Mouse (Mus musculus): ENCODE data around the gene Zfp706. TPM values are rescaled to one million over a fixed set of nuclear protein-coding genes. Genes with fewer than 3 reads are reported as not detected.

Gene Zfp706
- polyA plus RNA-seq, 1 experiment from 2014 or later: 415 TPM

DNA sequence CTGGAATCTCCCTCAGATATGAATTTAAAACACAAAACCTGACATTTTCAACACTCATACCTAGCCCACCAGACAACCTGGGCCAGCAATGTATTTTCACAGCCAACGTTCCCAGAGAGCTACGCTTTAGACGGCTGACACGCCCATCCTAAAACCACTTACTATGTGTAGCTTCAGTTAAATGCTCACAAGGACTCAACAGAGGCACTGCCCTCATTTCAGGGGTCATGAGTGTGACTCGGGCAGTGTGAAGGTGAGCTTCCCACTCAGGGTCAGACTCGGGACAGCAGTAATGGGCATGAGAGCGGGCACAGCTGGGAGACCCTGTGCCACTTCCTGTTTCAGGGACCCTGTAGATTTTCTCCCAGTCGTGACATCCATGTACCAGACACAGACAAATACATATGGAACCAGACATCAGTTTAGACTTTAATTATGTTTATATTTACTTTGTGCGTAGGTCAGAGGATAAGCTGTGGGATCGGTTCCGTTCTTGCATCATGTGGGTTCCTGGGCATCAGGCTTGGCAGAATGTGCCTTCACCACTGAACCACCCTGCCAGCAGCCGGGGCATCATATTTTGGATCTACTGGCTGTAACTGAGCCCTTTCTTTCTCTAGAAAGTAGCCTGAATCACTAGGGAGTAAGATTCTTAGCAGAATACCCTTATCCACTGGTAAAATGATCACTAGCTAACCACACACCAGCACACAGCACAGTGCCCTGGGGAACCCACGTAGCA, 19.4 kb downstream of the Zfp706 start:
- H3K27ac ChIP-seq (replicated peaks in 1 of 2; ENCODE audit: control insufficient read depth in 1 of 2, insufficient read depth in 1 of 2, low read depth in 2 of 2, low read length in 2 of 2): peak overlapping the region; percentile 96 to 98
- WGBS: 71% methylated on average over 13 of the region's 13 CpGs
- no peaks in the 10 kb centered on the region for H3K9me3 ChIP-seq (ENCODE audit: control insufficient read depth, low read length)
- H3K4me2 ChIP-seq (ENCODE audit: low read length): peak overlapping the region; percentile 58
- peaks cover 10% of the 10 kb centered on the region; the same call in 1 of the 2 replicates for H3K36me3 ChIP-seq (ENCODE audit: control insufficient read depth, insufficient read depth, low read length)
- no peaks in the 10 kb centered on the region for H3K27me3 ChIP-seq (ENCODE audit: control insufficient read depth, insufficient read depth, low read length)
- ATAC-seq (ENCODE audit: insufficient number of reproducible peaks, insufficient read depth, low FRiP score, low read depth): no peak
- peak overlapping the region; percentile 70 for H3K9ac ChIP-seq (ENCODE audit: low read length)
- peaks cover 36 to 69% of the 10 kb centered on the region in 2 experiments for H3K4me1 ChIP-seq (ENCODE audit: control insufficient read depth in 2 of 2, insufficient read depth in 2 of 2, low read length in 2 of 2)
- H3K4me3 ChIP-seq (ENCODE audit: control insufficient read depth in 1 of 2, insufficient read depth in 1 of 2, low read depth in 1 of 2, low read length in 2 of 2): no peak overlapping the region

DNA sequence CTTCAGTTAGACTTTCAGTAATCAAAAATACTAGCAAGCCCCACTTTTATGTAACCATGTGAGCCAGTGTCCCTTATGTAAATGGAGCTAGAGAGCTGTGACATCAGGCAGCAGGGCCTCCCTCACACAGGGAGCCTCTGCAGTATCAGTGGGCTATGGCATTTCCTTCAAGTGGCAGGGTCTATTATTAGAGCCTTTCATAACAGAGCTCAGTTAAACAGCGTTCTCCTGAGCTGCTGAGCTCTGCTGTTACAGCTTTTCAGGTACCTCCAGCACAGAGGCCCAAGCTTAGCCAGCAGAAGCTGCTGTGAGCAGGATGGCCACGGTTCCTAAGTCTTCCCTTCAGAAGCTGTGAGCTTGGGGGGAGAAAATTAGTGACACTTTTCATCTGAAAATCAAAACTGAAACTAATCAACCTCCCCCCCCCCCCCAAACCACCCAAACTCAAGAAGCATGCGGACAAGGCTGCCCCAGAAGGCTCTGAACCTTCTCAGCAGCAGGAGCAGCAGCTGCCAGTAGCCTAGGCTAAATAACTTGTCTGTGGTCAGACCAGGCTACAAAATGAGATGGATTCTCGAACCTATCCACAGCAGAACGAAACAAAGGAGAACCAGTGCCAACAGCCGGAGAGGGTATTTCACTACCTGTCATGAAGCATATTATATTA, 20.2 kb downstream of the Zfp706 start:
- H3K4me1 ChIP-seq (ENCODE audit: control insufficient read depth in 2 of 2, insufficient read depth in 2 of 2, low read length in 2 of 2): peaks cover 37 to 69% of the 10 kb centered on the region in 2 experiments
- WGBS: 26% methylated on average over 6 of the region's 6 CpGs
- H3K9ac ChIP-seq (ENCODE audit: low read length): peak overlapping the region; percentile 70
- H3K27ac ChIP-seq (replicated peaks in 1 of 2; ENCODE audit: control insufficient read depth in 1 of 2, insufficient read depth in 1 of 2, low read depth in 2 of 2, low read length in 2 of 2): peak overlapping the region; percentile 96 to 98
- peaks cover 3% of the 10 kb centered on the region; the same call in 1 of the 2 replicates for H3K36me3 ChIP-seq (ENCODE audit: control insufficient read depth, insufficient read depth, low read length)
- H3K4me2 ChIP-seq (ENCODE audit: low read length): peak overlapping the region; percentile 58
- 0 out of 4 replicates have a peak overlapping the region, but pooled peaks of 1 of the 2 experiments have one; percentile 2 for H3K4me3 ChIP-seq (ENCODE audit: control insufficient read depth in 1 of 2, insufficient read depth in 1 of 2, low read depth in 1 of 2, low read length in 2 of 2)
- no peaks in the 10 kb centered on the region for H3K9me3 ChIP-seq (ENCODE audit: control insufficient read depth, low read length)
- peak; percentile 73 for ATAC-seq (ENCODE audit: insufficient number of reproducible peaks, insufficient read depth, low FRiP score, low read depth)
- H3K27me3 ChIP-seq (ENCODE audit: control insufficient read depth, insufficient read depth, low read length): no peaks in the 10 kb centered on the region

DNA sequence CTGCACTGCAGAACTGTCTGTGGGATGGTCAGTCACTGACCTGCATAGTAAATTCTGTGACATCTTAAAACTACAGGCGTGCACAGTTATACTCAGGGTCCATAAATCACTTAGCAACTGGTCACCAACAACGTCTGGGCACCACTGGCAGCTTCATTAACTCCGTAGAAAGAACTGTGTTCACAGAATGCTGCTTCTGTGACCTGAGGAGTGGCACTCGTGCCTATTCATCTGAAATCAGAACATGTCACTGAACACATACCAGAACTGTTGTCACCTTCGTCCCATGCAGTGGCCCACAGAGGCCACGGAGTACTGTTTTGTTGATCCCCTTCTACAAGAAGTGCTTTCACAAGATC, 22.0 kb downstream of the Zfp706 start:
- Histone ChIP-seq H3K27ac (replicated peaks in 1 of 2; ENCODE audit: control insufficient read depth in 1 of 2, insufficient read depth in 1 of 2, low read depth in 2 of 2, low read length in 2 of 2) (peak overlapping the region; percentile 96 to 98), H3K9ac (ENCODE audit: low read length) (peak overlapping the region; percentile 25; the same call in 1 of the 2 replicates), H3K4me3 (ENCODE audit: control insufficient read depth in 1 of 2, insufficient read depth in 1 of 2, low read depth in 1 of 2, low read length in 2 of 2) (no peak overlapping the region), H3K4me1 (ENCODE audit: control insufficient read depth in 2 of 2, insufficient read depth in 2 of 2, low read length in 2 of 2) (peaks cover 38 to 69% of the 10 kb centered on the region in 2 experiments), H3K36me3 (ENCODE audit: control insufficient read depth, insufficient read depth, low read length) (no peaks in the 10 kb centered on the region), H3K4me2 (ENCODE audit: low read length) (peak overlapping the region; percentile 1; the same call in 1 of the 2 replicates), H3K27me3 (ENCODE audit: control insufficient read depth, insufficient read depth, low read length) (no peaks in the 10 kb centered on the region), H3K9me3 (ENCODE audit: control insufficient read depth, low read length) (no peaks in the 10 kb centered on the region)
- WGBS: 41% methylated on average over 6 of the region's 6 CpGs
- no peak for ATAC-seq (ENCODE audit: insufficient number of reproducible peaks, insufficient read depth, low FRiP score, low read depth)

DNA sequence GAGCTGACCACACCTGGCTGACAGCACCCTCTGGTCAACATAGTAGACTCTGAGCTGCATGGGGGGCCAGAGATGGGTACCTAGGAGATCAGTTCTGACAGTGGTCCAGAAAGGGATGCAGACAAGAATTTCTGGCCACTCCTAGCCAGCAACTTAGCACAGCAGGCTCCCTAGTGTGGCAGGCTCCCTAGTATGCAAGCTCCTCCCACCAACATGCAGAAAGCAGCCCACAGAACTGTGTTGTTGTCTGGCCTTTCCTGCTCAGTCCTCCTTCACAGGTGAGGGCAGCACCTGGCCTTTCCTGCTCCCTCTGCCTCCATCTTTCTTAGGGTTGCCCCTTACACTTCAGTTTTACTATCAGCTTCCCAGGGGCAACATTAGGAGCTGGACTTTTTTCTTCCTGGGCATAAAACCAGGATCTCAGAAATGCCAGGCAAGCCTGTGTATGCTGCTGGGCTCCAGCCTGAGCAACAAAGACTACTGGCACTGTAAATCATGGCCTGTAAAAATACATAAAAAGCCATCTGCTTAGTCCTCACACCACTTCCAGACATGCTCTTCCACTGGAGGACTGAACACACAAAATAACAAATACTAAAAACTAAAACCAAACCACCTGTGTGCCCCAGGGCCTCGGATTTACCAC, 22.5 kb downstream of the Zfp706 start:
- Histone ChIP-seq H3K4me2 (ENCODE audit: low read length) (peak overlapping the region; percentile 1; the same call in 1 of the 2 replicates), H3K9ac (ENCODE audit: low read length) (peak overlapping the region; percentile 25; the same call in 1 of the 2 replicates), H3K4me1 (ENCODE audit: control insufficient read depth in 2 of 2, insufficient read depth in 2 of 2, low read length in 2 of 2) (peaks cover 41 to 74% of the 10 kb centered on the region in 2 experiments)

DNA sequence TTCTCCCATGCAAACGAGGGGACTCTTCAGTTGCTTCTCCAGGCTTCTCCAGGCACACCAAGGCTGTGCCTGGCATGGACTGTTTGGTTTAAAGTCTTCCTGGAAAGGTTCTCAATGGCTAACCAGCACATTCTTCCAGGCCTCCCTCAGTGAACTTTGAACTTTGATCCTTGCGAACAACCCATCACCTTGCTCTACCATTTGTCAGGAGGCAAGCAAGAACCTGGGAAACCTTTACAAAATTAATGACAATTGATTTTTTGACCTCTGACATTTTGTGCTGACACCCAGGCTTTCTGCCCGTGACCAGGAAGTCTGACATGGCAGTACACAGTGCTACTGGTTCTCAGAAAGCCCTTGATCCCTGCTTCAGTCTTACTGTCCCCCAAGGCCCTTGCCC, 24.1 kb downstream of the Zfp706 start:
- Histone ChIP-seq H3K36me3 (ENCODE audit: control insufficient read depth, insufficient read depth, low read length) (no peaks in the 10 kb centered on the region), H3K9ac (ENCODE audit: low read length) (no peak overlapping the region), H3K4me2 (ENCODE audit: low read length) (no peak overlapping the region), H3K27ac (replicated peaks in 1 of 2; ENCODE audit: control insufficient read depth in 1 of 2, insufficient read depth in 1 of 2, low read depth in 2 of 2, low read length in 2 of 2) (0 out of 4 replicates have a peak overlapping the region, but pooled peaks of 1 of the 2 experiments have one; percentile 47), H3K9me3 (ENCODE audit: control insufficient read depth, low read length) (no peaks in the 10 kb centered on the region), H3K4me3 (ENCODE audit: control insufficient read depth in 1 of 2, insufficient read depth in 1 of 2, low read depth in 1 of 2, low read length in 2 of 2) (no peak overlapping the region), H3K4me1 (ENCODE audit: control insufficient read depth in 2 of 2, insufficient read depth in 2 of 2, low read length in 2 of 2) (peaks cover 43 to 68% of the 10 kb centered on the region in 2 experiments), H3K27me3 (ENCODE audit: control insufficient read depth, insufficient read depth, low read length) (no peaks in the 10 kb centered on the region)
- WGBS: 74% methylated on average over 3 of the region's 3 CpGs
- no peak for ATAC-seq (ENCODE audit: insufficient number of reproducible peaks, insufficient read depth, low FRiP score, low read depth)

More for the DNA sequence above, 22.5 kb downstream of the Zfp706 start:
- no peak for ATAC-seq (ENCODE audit: insufficient number of reproducible peaks, insufficient read depth, low FRiP score, low read depth)
- Histone ChIP-seq H3K4me3 (ENCODE audit: control insufficient read depth in 1 of 2, insufficient read depth in 1 of 2, low read depth in 1 of 2, low read length in 2 of 2) (no peak overlapping the region), H3K9me3 (ENCODE audit: control insufficient read depth, low read length) (no peaks in the 10 kb centered on the region), H3K27me3 (ENCODE audit: control insufficient read depth, insufficient read depth, low read length) (no peaks in the 10 kb centered on the region), H3K27ac (replicated peaks in 1 of 2; ENCODE audit: control insufficient read depth in 1 of 2, insufficient read depth in 1 of 2, low read depth in 2 of 2, low read length in 2 of 2) (peak overlapping the region; percentile 96 to 98), H3K36me3 (ENCODE audit: control insufficient read depth, insufficient read depth, low read length) (no peaks in the 10 kb centered on the region)
- 60% methylated on average over 1 of the region's 1 CpGs for WGBS

DNA sequence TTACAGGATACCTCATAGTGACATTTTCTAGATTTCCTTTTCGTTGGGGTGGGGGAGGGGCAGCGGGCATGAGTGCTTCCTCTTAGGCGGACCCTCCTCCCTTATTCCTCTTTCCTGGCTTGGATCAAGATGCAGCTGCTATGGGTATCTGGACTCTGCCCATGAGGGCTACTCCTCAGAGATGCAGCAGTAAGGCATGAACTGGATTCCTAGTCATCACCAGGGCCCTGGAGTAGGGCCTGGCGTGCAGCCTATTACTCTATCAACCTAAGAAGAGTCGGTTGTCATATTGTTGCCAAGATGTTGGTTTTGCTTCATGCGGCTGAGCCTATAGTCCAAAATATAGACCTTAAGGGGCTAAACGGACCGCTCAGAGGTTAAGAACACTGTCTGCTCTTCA, 27.3 kb downstream of the Zfp706 start:
- peak overlapping the region; percentile 59 for H3K4me2 ChIP-seq (ENCODE audit: low read length)
- H3K27me3 ChIP-seq (ENCODE audit: control insufficient read depth, insufficient read depth, low read length): no peaks in the 10 kb centered on the region
- H3K27ac ChIP-seq (replicated peaks in 1 of 2; ENCODE audit: control insufficient read depth in 1 of 2, insufficient read depth in 1 of 2, low read depth in 2 of 2, low read length in 2 of 2): peak overlapping the region in 1 of 2 experiments; percentile 10; a peak in 1 of 4 replicates
- peak overlapping the region; percentile 63 for H3K9ac ChIP-seq (ENCODE audit: low read length)
- no peaks in the 10 kb centered on the region for H3K36me3 ChIP-seq (ENCODE audit: control insufficient read depth, insufficient read depth, low read length)
- no peak; the same call in 1 of the 2 replicates for ATAC-seq (ENCODE audit: insufficient number of reproducible peaks, insufficient read depth, low FRiP score, low read depth)
- no peaks in the 10 kb centered on the region for H3K9me3 ChIP-seq (ENCODE audit: control insufficient read depth, low read length)
- WGBS: 42% methylated on average over 8 of the region's 8 CpGs
- H3K4me3 ChIP-seq (ENCODE audit: control insufficient read depth in 1 of 2, insufficient read depth in 1 of 2, low read depth in 1 of 2, low read length in 2 of 2): peak overlapping the region; percentile 40 to 42
- H3K4me1 ChIP-seq (ENCODE audit: control insufficient read depth in 2 of 2, insufficient read depth in 2 of 2, low read length in 2 of 2): peaks cover 23 to 36% of the 10 kb centered on the region in 2 experiments

DNA sequence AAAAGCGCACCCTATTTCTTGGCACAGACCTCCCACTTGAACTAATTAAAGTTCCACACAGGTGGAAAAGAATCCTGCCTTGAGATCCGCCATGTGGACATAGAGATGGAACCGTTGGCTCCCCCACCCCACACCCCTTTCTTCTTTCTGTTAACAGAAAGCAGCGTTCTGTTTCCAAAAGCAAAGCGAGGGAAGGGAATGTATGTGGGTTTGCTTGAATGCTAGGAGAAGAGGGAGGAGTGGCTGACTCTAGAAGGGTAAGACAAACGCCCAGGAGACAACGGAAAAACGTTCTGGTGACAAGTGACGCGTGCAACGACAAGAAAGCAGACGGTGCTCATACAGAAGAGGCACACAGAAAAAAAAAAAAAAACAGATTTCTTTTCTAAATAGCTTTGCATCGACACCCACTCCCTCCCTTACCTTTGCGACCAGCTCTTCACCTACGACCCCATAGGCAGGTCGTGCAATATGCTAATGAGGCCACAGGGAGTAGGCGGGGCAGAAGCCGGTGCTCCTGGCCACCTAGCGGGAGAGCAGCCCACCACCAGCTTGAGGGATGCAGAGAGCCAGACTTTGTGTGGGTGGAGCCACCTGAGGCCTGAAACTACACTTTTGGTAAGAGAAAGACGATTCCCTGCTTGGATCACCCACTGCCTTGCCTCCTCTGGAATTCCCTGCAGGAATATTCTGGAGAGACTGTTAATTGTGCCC, 27.9 kb downstream of the Zfp706 start:
- 5% methylated on average over 20 of the region's 20 CpGs for WGBS
- Histone ChIP-seq H3K36me3 (ENCODE audit: control insufficient read depth, insufficient read depth, low read length) (no peaks in the 10 kb centered on the region), H3K9me3 (ENCODE audit: control insufficient read depth, low read length) (no peaks in the 10 kb centered on the region), H3K27me3 (ENCODE audit: control insufficient read depth, insufficient read depth, low read length) (no peaks in the 10 kb centered on the region), H3K27ac (replicated peaks in 1 of 2; ENCODE audit: control insufficient read depth in 1 of 2, insufficient read depth in 1 of 2, low read depth in 2 of 2, low read length in 2 of 2) (peak overlapping the region; percentile 10 to 36; a peak in 2 of 4 replicates), H3K4me2 (ENCODE audit: low read length) (peak overlapping the region; percentile 59), H3K9ac (ENCODE audit: low read length) (peak overlapping the region; percentile 63), H3K4me1 (ENCODE audit: control insufficient read depth in 2 of 2, insufficient read depth in 2 of 2, low read length in 2 of 2) (peaks cover 20 to 33% of the 10 kb centered on the region in 2 experiments), H3K4me3 (ENCODE audit: control insufficient read depth in 1 of 2, insufficient read depth in 1 of 2, low read depth in 1 of 2, low read length in 2 of 2) (peak overlapping the region; percentile 40 to 42)
- peak; percentile 76; the same call in 1 of the 2 replicates for ATAC-seq (ENCODE audit: insufficient number of reproducible peaks, insufficient read depth, low FRiP score, low read depth)

All from heart, embryonic 14.5 days (tissue).